Mouse (Mus musculus) spleen, postnatal 10 days (tissue): ENCODE data around the gene Gars.

Experiments used
- DNase-seq, 2 experiments: peaks; one replicate each; pipeline ENCODE4 v3.0.0; 2021 to 2022; ENCODE audit warnings: low spot score in 2 of 2

Gene Gars

GRCm38 (mm10) chr6:55037799-55038670, at the start of gene Gars:
Gene Gars, plus strand, starts transcription at chr6:55038007.
- DNase-seq, result peak; percentile 87 to 89

- DNase-seq, result no peak
Observed at GRCm38 (mm10) chr6:54988141-54988540, 49.7 kb upstream of the Gars start.

DNA sequence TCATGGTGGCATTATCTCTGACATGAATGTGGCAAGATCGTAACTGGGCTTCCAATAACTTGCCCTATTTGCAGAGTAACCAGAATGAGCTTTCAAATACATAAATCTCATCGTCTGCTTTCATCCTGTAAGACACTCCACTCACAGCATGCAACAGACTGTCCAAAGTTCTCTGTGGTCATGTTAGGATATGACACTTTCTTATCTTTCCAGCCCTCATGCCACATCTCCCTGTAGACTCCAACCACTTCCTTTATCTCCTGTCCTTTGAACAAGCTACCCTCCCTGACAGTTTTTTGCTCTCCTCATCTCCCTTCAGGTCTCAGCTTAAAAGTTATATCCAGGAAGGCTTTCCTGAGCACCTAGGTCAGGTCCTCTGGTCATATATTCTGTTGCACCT, 46.6 kb upstream of the Gars start:
- DNase-seq, result no peak

GRCm38 (mm10) chr6:54992141-54992540, 45.7 kb upstream of the Gars start:
- DNase-seq, result no peak

GRCm38 (mm10) chr6:54992734-54993260, 45.0 kb upstream of the Gars start, which contains the start of gene Ggct:
Gene Ggct, minus strand, starts transcription at chr6:54992950.
- peak; percentile 77 to 94 for DNase-seq

DNA sequence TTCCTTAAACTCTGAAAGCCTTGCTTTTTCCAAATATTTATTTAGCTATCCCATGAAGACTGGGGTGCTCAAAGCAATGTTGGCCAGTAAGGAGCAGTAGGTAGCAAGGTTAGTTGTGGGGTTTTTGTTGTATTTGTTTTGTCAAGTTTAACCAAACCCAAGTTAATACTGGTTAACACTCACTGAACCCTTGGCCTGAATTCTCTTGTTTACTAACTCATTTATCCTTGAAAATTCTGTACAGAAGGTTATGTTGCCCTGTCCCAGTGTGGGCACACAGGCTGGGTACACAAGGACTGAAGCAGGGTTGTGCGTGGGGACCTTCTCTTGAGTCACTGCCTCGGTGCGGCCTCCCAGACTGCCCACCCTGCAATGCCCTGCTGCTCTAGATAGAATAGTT, 41.4 kb upstream of the Gars start:
- no peak for DNase-seq

GRCm38 (mm10) chr6:54997726-54998125, 40.1 kb upstream of the Gars start:
- no peak for DNase-seq

GRCm38 (mm10) chr6:55001320-55001719, 36.5 kb upstream of the Gars start:
- no peak for DNase-seq

DNA sequence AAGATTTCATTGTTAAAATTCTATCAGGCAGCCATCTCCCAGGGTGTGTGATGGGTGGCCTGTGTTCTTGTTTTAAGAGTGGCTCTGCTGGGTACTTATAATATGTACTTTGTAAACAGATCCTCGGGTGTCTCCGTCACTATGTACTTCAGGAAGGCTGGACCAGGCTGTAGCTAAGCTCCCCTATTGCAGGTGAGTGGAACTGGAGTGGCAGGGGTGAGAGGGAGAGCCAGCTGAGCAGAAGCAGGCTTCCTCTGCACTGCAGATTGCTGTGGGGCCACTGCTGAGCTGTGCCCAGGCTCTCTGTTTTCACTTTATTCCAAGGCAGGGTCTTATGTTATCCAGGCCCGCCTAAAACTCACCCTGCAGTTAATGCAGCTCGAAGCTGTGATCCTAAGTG, 35.4 kb upstream of the Gars start:
- DNase-seq, result no peak

GRCm38 (mm10) chr6:55003559-55003958, 34.2 kb upstream of the Gars start:
- DNase-seq, result no peak

GRCm38 (mm10) chr6:55008401-55008800, 29.4 kb upstream of the Gars start:
- no peak for DNase-seq

GRCm38 (mm10) chr6:55009391-55010230, 28.2 kb upstream of the Gars start:
- DNase-seq, result no peak

DNA sequence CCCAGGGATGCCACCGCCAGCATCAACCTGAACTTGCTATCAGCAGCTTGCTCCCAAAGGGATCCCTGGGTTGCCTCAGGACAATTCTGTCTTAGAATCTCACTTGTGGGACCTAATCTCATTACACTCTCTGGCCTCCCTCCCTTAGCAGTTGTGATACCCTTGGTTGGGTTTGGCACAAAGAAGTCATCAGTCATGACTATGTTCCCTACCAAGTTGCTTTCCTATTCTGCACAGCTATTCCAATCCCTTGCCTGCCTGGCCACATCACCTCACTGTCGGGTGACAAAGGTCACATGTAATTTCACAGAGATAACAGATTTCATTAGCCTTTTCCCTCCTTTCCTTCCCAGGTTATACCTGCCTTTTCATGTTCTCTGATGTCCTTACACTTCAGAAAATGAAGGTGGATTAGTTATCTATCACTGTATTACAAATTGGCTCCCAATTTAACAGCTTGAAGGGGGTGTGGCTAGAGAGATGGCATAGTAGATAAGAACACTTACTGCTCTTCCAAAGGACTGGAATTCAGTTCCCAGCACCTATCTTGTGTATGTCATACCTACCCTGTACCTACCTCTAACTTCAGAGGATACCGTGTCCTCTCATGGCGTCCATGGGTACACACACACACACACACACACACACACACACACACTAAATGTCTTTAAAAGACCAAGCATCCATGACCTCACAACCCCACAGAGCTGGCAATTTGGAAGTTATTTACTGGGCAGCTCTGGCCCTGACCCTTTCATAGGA, 27.3 kb upstream of the Gars start:
- DNase-seq, result no peak

GRCm38 (mm10) chr6:55012516-55012915, 25.3 kb upstream of the Gars start:
- DNase-seq, result no peak

GRCm38 (mm10) chr6:55014184-55014583, 23.6 kb upstream of the Gars start:
- DNase-seq, result no peak

- peak in 1 of 2 experiments; percentile 39 for DNase-seq
Observed at GRCm38 (mm10) chr6:55016236-55016635, 21.6 kb upstream of the Gars start.

- DNase-seq, result peak in 1 of 2 experiments; percentile 52
Observed at GRCm38 (mm10) chr6:55016710-55017583, 20.9 kb upstream of the Gars start.

DNA sequence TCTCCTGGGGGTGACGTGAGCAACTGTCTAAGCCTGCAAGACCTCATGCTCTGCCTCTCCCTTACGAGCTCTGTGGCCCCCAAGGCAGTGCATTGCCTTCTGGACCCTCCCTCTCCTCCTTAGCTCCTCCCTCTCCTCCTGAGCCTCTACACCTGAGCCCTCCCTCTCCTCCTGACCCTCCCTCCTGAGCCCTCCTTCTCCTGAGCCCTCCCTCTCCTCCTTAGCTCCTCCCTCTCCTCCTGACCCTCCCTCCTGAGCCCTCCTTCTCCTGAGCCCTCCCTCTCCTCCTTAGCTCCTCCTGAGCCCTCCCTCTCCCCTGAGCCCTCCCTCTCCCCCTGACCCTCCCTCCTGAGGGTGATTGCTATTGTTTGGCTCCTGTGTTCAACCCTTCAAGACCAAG, 19.4 kb upstream of the Gars start:
- no peak for DNase-seq

DNA sequence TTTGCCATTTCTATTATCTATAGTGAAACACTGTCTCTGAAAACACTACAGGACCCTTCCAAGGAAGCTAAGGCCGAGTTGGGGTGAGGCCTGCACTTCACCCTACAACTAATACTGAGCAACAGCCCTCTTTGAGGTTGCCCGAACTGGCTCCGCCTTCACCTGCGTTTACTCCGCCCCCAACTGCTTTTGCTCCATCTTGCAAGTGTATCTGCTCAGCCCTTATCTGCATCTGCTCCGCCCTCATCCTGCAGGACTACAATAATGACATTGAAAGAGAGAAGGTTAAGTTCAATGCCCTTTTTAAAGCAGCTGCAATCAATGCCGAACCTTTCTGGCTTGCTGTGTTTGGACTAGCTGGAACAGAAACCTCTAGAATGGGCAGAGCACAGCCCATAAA, 16.0 kb upstream of the Gars start:
- DNase-seq, result no peak

DNA sequence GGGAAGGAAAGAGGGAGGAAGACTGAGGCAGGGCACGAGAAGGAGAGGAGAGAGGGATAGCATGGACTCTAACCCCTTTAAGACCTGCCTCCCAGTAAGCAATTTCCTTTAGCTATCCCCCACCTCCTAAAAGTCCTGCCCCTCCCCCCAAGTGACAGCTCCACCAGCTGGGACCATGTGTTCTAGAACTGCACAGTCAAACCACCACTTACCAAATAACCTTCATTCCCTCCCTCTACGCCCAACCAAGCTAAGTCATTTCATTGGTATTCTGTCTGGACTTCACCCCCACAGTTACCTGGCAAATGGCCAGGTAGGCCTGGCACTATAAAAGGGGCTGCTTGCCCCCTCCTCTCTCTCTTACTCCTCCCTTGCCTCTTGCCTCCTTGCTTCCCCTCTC, 10.2 kb upstream of the Gars start:
- no peak for DNase-seq

GRCm38 (mm10) chr6:55036731-55037130, 1.1 kb upstream of the Gars start:
- no peak for DNase-seq
